Mouse (Mus musculus) left cerebral cortex, postnatal 14 days (tissue): ENCODE data around the gene Tulp1. TPM values are rescaled to one million over a fixed set of nuclear protein-coding genes. Genes with fewer than 3 reads are reported as not detected.
"Not testable (repeated sequence)": the region's sequence is repeated elsewhere in the genome, so short reads cannot be mapped to it uniquely, and the experiment has no call there.

Experiments
- DNase-seq, 2 experiments: peaks; one replicate each; pipeline ENCODE4 v3.0.0; 2021 to 2022; ENCODE audit warnings: low spot score in 2 of 2, mixed read lengths in 1 of 2
- intact Hi-C: fragments of 180-260 bp; cut with DNase I; formaldehyde crosslinking; loops from one replicate; pipeline ENCODE4 v1.15.1; 2025
- total RNA-seq, 2 experiments: library from RNA; stranded (reverse); gene quantifications; 2 replicates each; pipeline ENCODE4 v1.2.3; 2021

Tulp1 gene
- total RNA-seq, 2 experiments from 2014 or later: 0.66 TPM; not detected in 1

GRCm38 (mm10) chr17:28345882-28346281 is 19.1 kb downstream of the Tulp1 start:
- intact Hi-C loops: no loop called here
- no peak for DNase-seq

GRCm38 (mm10) chr17:28345271-28345721 is 19.7 kb downstream of the Tulp1 start:
- intact Hi-C loops: no loop called here
- no peak for DNase-seq

- DNase-seq: no peak
- intact Hi-C loops: no loop called here
Observed at GRCm38 (mm10) chr17:28344670-28345069, 20.4 kb downstream of the Tulp1 start.

- DNase-seq: no peak
- intact Hi-C loops: no loop called here
Observed at GRCm38 (mm10) chr17:28344050-28344607, 20.9 kb downstream of the Tulp1 start.

GRCm38 (mm10) chr17:28341091-28341490 is 23.9 kb downstream of the Tulp1 start:
- intact Hi-C loops: no loop called here
- DNase-seq: peak; percentile 60 to 73

- intact Hi-C loops: no loop called here
- DNase-seq: no peak
Observed at GRCm38 (mm10) chr17:28340578-28340977, 24.4 kb downstream of the Tulp1 start.

- DNase-seq: no peak
- intact Hi-C loops: no loop called here
Observed at GRCm38 (mm10) chr17:28337547-28337946, 27.5 kb downstream of the Tulp1 start.

GRCm38 (mm10) chr17:28335267-28335666 is 29.8 kb downstream of the Tulp1 start:
- DNase-seq: no peak
- intact Hi-C loops: no loop called here

GRCm38 (mm10) chr17:28332915-28333546 is 32.0 kb downstream of the Tulp1 start:
- DNase-seq: no peak
- intact Hi-C loops: no loop called here

GRCm38 (mm10) chr17:28332113-28332914 is 32.7 kb downstream of the Tulp1 start:
- intact Hi-C loops: no loop called here
- no peak for DNase-seq

- no peak for DNase-seq
- intact Hi-C loops: no loop called here
Observed at GRCm38 (mm10) chr17:28331241-28332112, 33.5 kb downstream of the Tulp1 start.

- DNase-seq, intact Hi-C loops: not testable (repeated sequence)
Observed at GRCm38 (mm10) chr17:28330590-28330989, 34.4 kb downstream of the Tulp1 start.

GRCm38 (mm10) chr17:28330232-28330546 is 34.8 kb downstream of the Tulp1 start:
- intact Hi-C loops: no loop called here
- no peak for DNase-seq

- DNase-seq: no peak
- intact Hi-C loops: loop anchor here (10.0 kb wide), 1 partner anchor 195 kb away; no protein-coding TSS in a partner anchor
Observed at GRCm38 (mm10) chr17:28329503-28330231, 35.4 kb downstream of the Tulp1 start.

- no peak for DNase-seq
- intact Hi-C loops: loop anchor here (10.0 kb wide), 1 partner anchor 196 kb away; no protein-coding TSS in a partner anchor
Observed at GRCm38 (mm10) chr17:28328946-28329345, 36.1 kb downstream of the Tulp1 start.

- peak; percentile 97 to 99 for DNase-seq
- intact Hi-C loops: loop anchor here (10.0 kb wide), 1 partner anchor 196 kb away; no protein-coding TSS in a partner anchor
Observed at GRCm38 (mm10) chr17:28328366-28328928, 36.6 kb downstream of the Tulp1 start, which contains the start of gene Rpl10a. Gene Rpl10a (plus strand): TSS chr17:28328471.

- intact Hi-C loops: loop anchor here (10.0 kb wide), 1 partner anchor 197 kb away; no protein-coding TSS in a partner anchor
- peak; percentile 35 to 72 for DNase-seq
Observed at GRCm38 (mm10) chr17:28327673-28328325, 37.2 kb downstream of the Tulp1 start.

- DNase-seq: no peak
- intact Hi-C loops: loop anchor here (10.0 kb wide), 1 partner anchor 198 kb away; no protein-coding TSS in a partner anchor
Observed at GRCm38 (mm10) chr17:28326951-28327350, 38.1 kb downstream of the Tulp1 start.
